Mouse (Mus musculus): ENCODE measurements around the gene Slc22a14. TPM values are rescaled to one million over a fixed set of nuclear protein-coding genes. Genes with fewer than 3 reads are reported as not detected.

Gene Slc22a14
- polyA plus RNA-seq, 1 experiment from 2014 or later = not detected

DNA sequence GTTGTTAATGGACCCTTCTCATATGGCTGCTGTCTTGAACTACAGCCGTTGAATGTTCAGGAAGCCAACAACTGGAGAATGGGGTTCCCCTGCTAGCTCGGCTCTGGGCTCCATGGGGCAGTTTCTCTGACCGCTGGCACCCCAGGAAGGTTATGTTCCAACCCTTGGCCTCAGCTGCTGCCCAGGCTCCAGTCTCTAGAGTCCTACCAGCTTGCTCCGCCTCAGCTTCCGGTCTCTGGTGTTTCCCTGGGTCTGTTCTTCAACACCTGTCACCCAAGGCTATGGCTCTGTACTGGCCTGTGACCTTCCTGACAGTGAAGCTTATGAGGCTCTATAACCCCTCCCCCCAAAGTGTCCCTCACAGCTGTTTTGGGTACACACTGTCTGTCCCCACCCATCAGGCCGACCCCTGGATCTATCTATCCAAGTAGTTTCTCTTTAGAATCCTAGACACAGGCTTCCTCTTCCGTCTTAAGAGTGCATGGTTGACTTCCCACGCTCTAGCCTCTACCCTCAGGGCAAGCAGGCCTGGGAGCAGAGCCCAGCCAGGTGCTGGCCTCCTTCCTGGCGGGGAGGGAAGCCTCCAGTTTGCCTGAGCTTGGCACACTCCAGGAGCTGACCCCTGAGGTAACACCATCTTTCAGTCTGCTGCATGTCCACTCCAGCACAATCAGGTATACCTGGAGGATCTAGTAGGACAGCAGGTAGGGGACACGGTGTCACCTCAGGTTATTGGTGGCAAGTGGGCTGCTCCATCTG, 14.2 kb downstream of the Slc22a14 start:
- Histone ChIP-seq H3K4me1 (replicated peaks; ENCODE audit: control insufficient read depth, insufficient read depth, low read length) (no peaks in the 10 kb centered on the region), H3K27ac (ENCODE audit: low read depth, low read length) (no peak overlapping the region), H3K4me2 (no peak overlapping the region), H3K36me3 (ENCODE audit: control insufficient read depth, insufficient read depth, low read length) (peaks cover 8% of the 10 kb centered on the region; the same call in 1 of the 2 replicates), H3K4me3 (ENCODE audit: low read depth, low read length) (no peak overlapping the region), H3K9me3 (ENCODE audit: control insufficient read depth, low read length) (no peaks in the 10 kb centered on the region), H3K27me3 (replicated peaks; ENCODE audit: control insufficient read depth, insufficient read depth, low read length) (no peaks in the 10 kb centered on the region), H3K9ac (ENCODE audit: low read depth, low read length) (no peak overlapping the region)
- no peak for DNase-seq (ENCODE audit: low spot score)
- no peak; the same call in 1 of the 2 replicates for ATAC-seq (replicated peaks; ENCODE audit: low FRiP score)
- 88% methylated on average over 10 of the region's 10 CpGs for WGBS

DNA sequence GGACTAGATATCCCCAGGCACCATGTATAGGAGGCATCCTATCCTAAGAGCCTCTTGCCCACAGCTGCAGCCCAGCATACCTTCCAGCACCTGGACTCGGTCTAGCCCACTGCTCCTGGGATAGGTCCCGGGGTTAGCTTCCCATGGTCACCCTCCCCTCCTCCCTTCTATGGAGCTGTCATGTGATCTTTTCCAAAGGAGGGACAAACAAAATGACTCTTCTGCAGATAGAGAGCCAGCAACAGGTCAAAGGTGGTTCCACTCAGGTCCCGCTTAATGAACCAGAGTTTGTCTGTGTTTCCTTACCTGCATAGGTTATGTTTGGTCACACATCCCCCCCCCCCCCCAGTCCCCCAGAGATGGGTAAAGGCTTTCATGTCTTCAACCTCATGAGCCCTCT, 14.8 kb downstream of the Slc22a14 start:
- no peak for ATAC-seq (replicated peaks; ENCODE audit: low FRiP score)
- H3K4me3 ChIP-seq (ENCODE audit: low read depth, low read length) = no peak overlapping the region
- peaks cover 10% of the 10 kb centered on the region for H3K36me3 ChIP-seq (ENCODE audit: control insufficient read depth, insufficient read depth, low read length)

DNA sequence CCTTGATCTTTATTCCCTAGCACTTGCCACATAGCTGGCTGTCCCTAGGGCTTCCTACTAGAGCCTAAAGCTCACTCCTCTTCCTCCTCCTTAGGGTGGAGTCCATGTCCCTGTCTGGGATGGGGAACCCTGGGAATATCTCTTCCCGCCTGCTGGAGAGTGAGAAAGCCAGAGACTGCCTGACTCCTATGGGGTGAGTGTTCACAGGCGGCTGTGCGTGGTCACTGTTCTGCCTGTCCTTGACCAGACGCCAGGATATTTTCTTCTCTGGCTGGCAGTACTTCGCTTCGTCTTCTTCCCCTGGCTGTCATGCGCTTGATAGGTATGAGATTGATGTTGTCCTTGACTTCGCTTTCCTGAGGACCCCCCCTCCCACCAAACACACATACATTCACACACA, 19.0 kb downstream of the Slc22a14 start:
- DNase-seq (ENCODE audit: low spot score) (no peak), ATAC-seq (replicated peaks; ENCODE audit: low FRiP score) (no peak)
- H3K4me2 ChIP-seq = no peak overlapping the region
- H3K4me3 ChIP-seq (ENCODE audit: low read depth, low read length) = no peak overlapping the region
- no peaks in the 10 kb centered on the region for H3K9me3 ChIP-seq (ENCODE audit: control insufficient read depth, low read length)
- WGBS = 89% methylated on average over 8 of the region's 8 CpGs
- no peak overlapping the region for H3K9ac ChIP-seq (ENCODE audit: low read depth, low read length)
- peaks cover 7% of the 10 kb centered on the region for H3K4me1 ChIP-seq (replicated peaks; ENCODE audit: control insufficient read depth, insufficient read depth, low read length)
- no peak overlapping the region for H3K27ac ChIP-seq (ENCODE audit: low read depth, low read length)
- no peaks in the 10 kb centered on the region for H3K27me3 ChIP-seq (replicated peaks; ENCODE audit: control insufficient read depth, insufficient read depth, low read length)
- H3K36me3 ChIP-seq (ENCODE audit: control insufficient read depth, insufficient read depth, low read length) = peaks cover 13% of the 10 kb centered on the region

More for the DNA sequence above, 14.8 kb downstream of the Slc22a14 start:
- Histone ChIP-seq H3K9me3 (ENCODE audit: control insufficient read depth, low read length) (no peaks in the 10 kb centered on the region), H3K4me2 (no peak overlapping the region), H3K27ac (ENCODE audit: low read depth, low read length) (no peak overlapping the region), H3K4me1 (replicated peaks; ENCODE audit: control insufficient read depth, insufficient read depth, low read length) (no peaks in the 10 kb centered on the region), H3K9ac (ENCODE audit: low read depth, low read length) (no peak overlapping the region), H3K27me3 (replicated peaks; ENCODE audit: control insufficient read depth, insufficient read depth, low read length) (no peaks in the 10 kb centered on the region)
- 78% methylated on average over 3 of the region's 3 CpGs for WGBS
- no peak for DNase-seq (ENCODE audit: low spot score)

DNA sequence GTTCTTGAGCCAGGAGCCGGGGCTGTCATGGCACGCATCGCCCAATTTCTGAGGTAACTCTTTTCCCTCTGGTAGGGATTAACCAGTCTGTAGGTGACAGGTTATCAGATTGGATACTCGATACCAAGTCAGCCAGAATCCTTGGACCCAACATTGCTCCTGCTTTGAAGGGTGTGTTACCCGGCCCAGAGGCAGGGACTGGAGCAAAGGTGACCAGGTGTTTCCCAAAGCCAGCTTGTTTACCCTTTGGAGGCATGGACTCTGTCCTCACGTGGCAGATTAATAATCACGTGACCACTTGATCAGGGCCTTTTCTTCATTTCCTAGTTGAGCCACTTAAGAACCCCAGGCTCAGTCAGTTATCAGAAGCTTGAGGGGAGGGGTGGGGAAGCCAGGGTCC, 22.6 kb downstream of the Slc22a14 start:
- no peak for DNase-seq (ENCODE audit: low spot score)
- no peaks in the 10 kb centered on the region for H3K9me3 ChIP-seq (ENCODE audit: control insufficient read depth, low read length)
- no peaks in the 10 kb centered on the region for H3K27me3 ChIP-seq (replicated peaks; ENCODE audit: control insufficient read depth, insufficient read depth, low read length)
- H3K4me3 ChIP-seq (ENCODE audit: low read depth, low read length) = no peak overlapping the region
- ATAC-seq (replicated peaks; ENCODE audit: low FRiP score) = no peak
- WGBS = 86% methylated on average over 7 of the region's 7 CpGs
- no peak overlapping the region for H3K9ac ChIP-seq (ENCODE audit: low read depth, low read length)
- H3K36me3 ChIP-seq (ENCODE audit: control insufficient read depth, insufficient read depth, low read length) = peaks cover 7% of the 10 kb centered on the region
- H3K4me2 ChIP-seq = peak overlapping the region; percentile 92
- no peak overlapping the region for H3K27ac ChIP-seq (ENCODE audit: low read depth, low read length)
- H3K4me1 ChIP-seq (replicated peaks; ENCODE audit: control insufficient read depth, insufficient read depth, low read length) = peaks cover 7% of the 10 kb centered on the region

DNA sequence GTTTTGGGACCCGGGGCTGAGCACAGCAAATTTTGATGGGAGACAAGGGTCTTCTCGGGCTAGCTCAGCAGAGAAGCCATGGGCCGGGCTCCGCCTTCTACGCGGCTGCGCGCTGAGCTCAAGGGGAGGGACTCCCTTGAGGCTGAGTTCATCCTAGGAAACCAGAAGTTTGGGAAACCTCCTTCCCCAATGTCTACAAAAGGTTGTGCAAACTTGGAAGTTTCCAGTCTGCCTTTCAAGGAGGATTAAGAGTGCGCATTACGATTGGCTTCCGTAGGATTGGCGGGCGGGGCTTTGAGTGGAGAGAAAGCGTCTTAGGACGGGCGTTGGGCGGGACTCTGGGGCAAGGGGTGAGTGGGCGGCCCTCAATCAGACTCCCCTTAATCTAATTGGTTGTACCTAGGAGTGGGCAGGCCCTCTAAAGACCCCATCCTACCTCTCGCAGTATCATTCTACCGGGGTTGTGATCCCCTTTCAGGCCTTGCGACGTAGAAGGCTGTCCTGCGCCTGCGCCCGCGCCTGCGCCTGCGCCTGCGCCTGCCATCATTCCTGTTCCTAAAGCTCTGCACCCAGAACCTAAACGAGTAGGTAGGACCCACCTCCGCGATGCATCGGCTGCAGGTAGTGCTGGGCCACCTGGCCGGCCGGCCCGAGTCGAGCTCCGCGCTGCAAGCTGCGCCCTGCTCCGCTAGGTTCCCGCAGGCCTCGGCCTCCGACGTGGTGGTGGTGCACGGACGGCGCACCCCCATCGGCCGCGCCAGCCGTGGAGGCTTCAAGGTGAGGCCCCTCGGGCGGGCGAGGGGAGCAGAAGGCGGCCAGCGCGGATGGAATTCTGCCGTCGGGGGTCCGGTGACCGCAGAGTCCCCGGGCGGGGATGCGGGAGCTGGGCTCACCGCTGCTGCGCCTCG, 24.2 kb downstream of the Slc22a14 start, which contains the start of gene Myd88:
Gene Myd88, minus strand, starts transcription at position 503 of the 908 bp plus-strand sequence.
- Histone ChIP-seq H3K27ac (ENCODE audit: low read depth, low read length) (peak within 1 kb of the TSS; percentile 86), H3K9me3 (ENCODE audit: control insufficient read depth, low read length) (no peaks in the 10 kb centered on the region), H3K4me3 (ENCODE audit: low read depth, low read length) (peak within 1 kb of the TSS; percentile 75), H3K4me2 (peak within 1 kb of the TSS; percentile 92), H3K9ac (ENCODE audit: low read depth, low read length) (peak within 1 kb of the TSS; percentile 84), H3K4me1 (replicated peaks; ENCODE audit: control insufficient read depth, insufficient read depth, low read length) (peaks cover 7% of the 10 kb centered on the region), H3K27me3 (replicated peaks; ENCODE audit: control insufficient read depth, insufficient read depth, low read length) (no peaks in the 10 kb centered on the region), H3K36me3 (ENCODE audit: control insufficient read depth, insufficient read depth, low read length) (peaks cover 4% of the 10 kb centered on the region)
- WGBS = under 1% methylated on average over 68 of the region's 68 CpGs
- DNase-seq (ENCODE audit: low spot score) = peak; percentile 87
- peak; percentile 97 for ATAC-seq (replicated peaks; ENCODE audit: low FRiP score)

DNA sequence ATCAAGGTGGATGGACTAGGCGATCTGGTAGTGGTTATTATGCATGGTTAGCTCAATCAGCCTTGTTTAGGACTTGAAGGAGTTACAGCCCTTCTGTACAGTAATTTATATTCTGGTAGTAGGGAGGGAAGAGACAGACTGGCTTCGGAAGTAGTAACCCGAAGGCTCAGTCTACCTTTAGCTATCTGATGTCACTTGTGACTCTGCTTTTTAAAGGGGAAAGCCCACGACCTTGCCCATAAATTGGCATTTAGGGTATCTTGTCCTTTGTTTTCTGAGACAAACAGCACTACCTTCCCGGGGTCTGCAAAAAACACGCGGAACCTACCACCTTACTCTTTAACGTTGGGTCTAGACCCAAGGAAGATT, 25.2 kb downstream of the Slc22a14 start:
- H3K27me3 ChIP-seq (replicated peaks; ENCODE audit: control insufficient read depth, insufficient read depth, low read length) = no peaks in the 10 kb centered on the region
- H3K4me1 ChIP-seq (replicated peaks; ENCODE audit: control insufficient read depth, insufficient read depth, low read length) = peaks cover 7% of the 10 kb centered on the region
- no peaks in the 10 kb centered on the region for H3K36me3 ChIP-seq (ENCODE audit: control insufficient read depth, insufficient read depth, low read length)
- peak overlapping the region; percentile 86 for H3K27ac ChIP-seq (ENCODE audit: low read depth, low read length)
- H3K4me3 ChIP-seq (ENCODE audit: low read depth, low read length) = peak overlapping the region; percentile 75
- ATAC-seq (replicated peaks; ENCODE audit: low FRiP score) (no peak), DNase-seq (ENCODE audit: low spot score) (no peak)
- H3K9me3 ChIP-seq (ENCODE audit: control insufficient read depth, low read length) = no peaks in the 10 kb centered on the region
- peak overlapping the region; percentile 92 for H3K4me2 ChIP-seq
- H3K9ac ChIP-seq (ENCODE audit: low read depth, low read length) = peak overlapping the region; percentile 84
- WGBS = 3% methylated on average over 8 of the region's 8 CpGs

DNA sequence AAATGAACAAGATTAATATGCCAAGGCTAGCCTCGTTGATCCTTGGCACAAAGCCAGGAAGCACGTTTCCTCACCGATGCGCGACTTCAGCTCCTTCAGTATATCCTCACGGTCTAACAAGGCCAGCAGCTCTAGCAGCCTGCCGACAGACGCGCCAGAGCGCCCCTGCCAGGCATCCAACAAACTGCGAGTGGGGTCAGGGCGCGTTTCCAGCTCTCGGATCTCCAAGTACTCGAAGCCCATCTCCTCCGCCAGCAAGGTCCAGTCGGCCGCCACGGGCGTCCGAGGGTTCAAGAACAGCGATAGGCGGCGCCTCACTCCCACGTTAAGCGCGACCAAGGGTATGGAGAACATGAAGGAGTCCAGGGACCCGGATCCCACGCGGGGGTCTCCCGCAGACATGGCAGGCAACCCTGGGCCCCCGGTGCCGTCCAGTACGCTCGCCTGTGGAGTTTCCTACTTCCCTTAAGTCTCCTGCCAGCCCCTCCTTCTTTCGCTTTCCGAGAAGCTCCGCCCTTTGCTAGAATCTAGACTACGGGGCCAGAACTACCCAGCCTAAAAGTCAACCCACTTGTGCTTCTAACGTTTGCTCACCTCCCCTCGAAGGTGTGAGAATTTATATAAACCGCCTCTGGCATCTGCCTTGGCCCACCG, 25.7 kb downstream of the Slc22a14 start, which contains the start of gene Acaa1a:
Gene Acaa1a, plus strand, starts transcription at position 119 of the 654 bp plus-strand sequence.
- Histone ChIP-seq H3K36me3 (ENCODE audit: control insufficient read depth, insufficient read depth, low read length) (no peaks in the 10 kb centered on the region), H3K9me3 (ENCODE audit: control insufficient read depth, low read length) (no peaks in the 10 kb centered on the region), H3K4me3 (ENCODE audit: low read depth, low read length) (peak within 1 kb of the TSS; percentile 75), H3K27me3 (replicated peaks; ENCODE audit: control insufficient read depth, insufficient read depth, low read length) (no peaks in the 10 kb centered on the region), H3K27ac (ENCODE audit: low read depth, low read length) (peak within 1 kb of the TSS; percentile 86), H3K4me1 (replicated peaks; ENCODE audit: control insufficient read depth, insufficient read depth, low read length) (peaks cover 7% of the 10 kb centered on the region), H3K4me2 (peak within 1 kb of the TSS; percentile 92), H3K9ac (ENCODE audit: low read depth, low read length) (peak within 1 kb of the TSS; percentile 84)
- peak; percentile 72 for DNase-seq (ENCODE audit: low spot score)
- peak; percentile 60 for ATAC-seq (replicated peaks; ENCODE audit: low FRiP score)
- 1% methylated on average over 43 of the region's 43 CpGs for WGBS

DNA sequence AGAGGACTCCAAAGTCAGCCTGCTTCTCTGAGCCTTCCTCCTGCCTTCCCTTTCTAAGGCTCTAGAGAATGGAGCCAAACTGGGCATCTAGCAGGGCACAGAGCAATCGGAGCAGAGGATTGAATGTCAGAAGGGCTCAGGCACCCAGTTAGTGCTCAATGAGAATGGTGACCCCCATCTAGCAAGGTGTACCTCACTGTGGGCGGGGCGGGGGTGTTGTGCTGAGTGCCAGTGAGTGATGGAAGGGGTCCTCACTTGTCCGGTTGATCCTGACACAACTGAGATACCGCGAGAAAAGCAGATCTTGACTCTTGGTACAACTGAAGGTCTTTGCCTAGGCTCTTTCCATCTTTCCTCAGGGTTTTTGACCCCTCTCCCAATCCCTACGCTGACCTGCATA, 26.2 kb downstream of the Slc22a14 start:
- H3K4me2 ChIP-seq = peak overlapping the region; percentile 92

More for the DNA sequence above, 26.2 kb downstream of the Slc22a14 start:
- peak overlapping the region; percentile 84 for H3K9ac ChIP-seq (ENCODE audit: low read depth, low read length)
- 46% methylated on average over 7 of the region's 7 CpGs for WGBS
- no peaks in the 10 kb centered on the region for H3K9me3 ChIP-seq (ENCODE audit: control insufficient read depth, low read length)
- DNase-seq (ENCODE audit: low spot score) (no peak), ATAC-seq (replicated peaks; ENCODE audit: low FRiP score) (no peak)
- peak overlapping the region; percentile 75 for H3K4me3 ChIP-seq (ENCODE audit: low read depth, low read length)
- no peaks in the 10 kb centered on the region for H3K36me3 ChIP-seq (ENCODE audit: control insufficient read depth, insufficient read depth, low read length)
- H3K27me3 ChIP-seq (replicated peaks; ENCODE audit: control insufficient read depth, insufficient read depth, low read length) = no peaks in the 10 kb centered on the region
- no peak overlapping the region for H3K27ac ChIP-seq (ENCODE audit: low read depth, low read length)
- peaks cover 7% of the 10 kb centered on the region for H3K4me1 ChIP-seq (replicated peaks; ENCODE audit: control insufficient read depth, insufficient read depth, low read length)

Data from liver, embryonic 11.5 days (tissue).